Mouse (Mus musculus): ENCODE results near the gene Ahdc1.

DNA sequence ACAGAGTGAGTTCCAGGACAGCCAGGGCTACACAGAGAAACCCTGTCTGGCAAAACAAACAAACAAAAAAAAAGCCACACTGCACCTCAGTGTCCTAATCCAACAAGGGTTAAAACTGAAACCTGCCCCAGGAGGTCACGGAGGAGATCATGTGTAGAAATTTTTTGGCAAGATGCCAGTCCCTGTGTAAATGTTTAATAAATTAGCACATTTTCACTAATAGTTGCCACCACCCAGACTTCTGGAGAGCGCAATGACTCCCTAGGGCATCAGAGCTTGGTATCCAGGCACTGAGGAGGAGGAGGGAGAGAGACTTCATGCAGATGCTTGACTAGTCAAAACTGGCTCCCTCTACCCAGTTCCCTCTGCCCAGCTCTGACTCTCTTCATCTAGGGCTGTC lies 31.9 kb upstream of the Ahdc1 start:
- TF ChIP-seq EP300 (IDR thresholded peaks at IDR 0.05; ENCODE audit: low read length) (no peak), CTCF (conservative IDR thresholded peaks at IDR 0.05 in 1 of 2, IDR thresholded peaks at IDR 0.05 in 1 of 2; ENCODE audit: low read depth in 2 of 2, low read length in 2 of 2) (no peak), KAT2A (IDR thresholded peaks at IDR 0.05; ENCODE audit: insufficient replicate concordance, low read length) (no peak), POLR2A (IDR thresholded peaks at IDR 0.05; ENCODE audit: low read depth, low read length) (no peak), MXI1 (IDR thresholded peaks at IDR 0.05; ENCODE audit: low read depth, low read length) (no peak), MAZ (IDR thresholded peaks at IDR 0.05; ENCODE audit: low read depth, low read length) (no peak), ZKSCAN1 (IDR thresholded peaks at IDR 0.05; ENCODE audit: borderline replicate concordance, low read depth, low read length) (no peak), ELF1 (IDR thresholded peaks at IDR 0.05; ENCODE audit: low read depth, low read length) (no peak), UBTF (IDR thresholded peaks at IDR 0.05; ENCODE audit: low read depth, low read length) (no peak), IRF4 (IDR thresholded peaks at IDR 0.05; ENCODE audit: low read depth, low read length) (no peak), TCF12 (IDR thresholded peaks at IDR 0.05; ENCODE audit: low read depth, low read length) (no peak)
